Mouse (Mus musculus): ENCODE results near the gene Htr1f.
"Not testable (repeated sequence)": the region's sequence is repeated elsewhere in the genome, so short reads cannot be mapped to it uniquely, and the experiment has no call there.

Htr1f gene

GRCm38 (mm10) chr16:65105184-65105931, at the start of gene Htr1f:
Gene Htr1f (minus strand): TSS chr16:65105854.
- no peak for DNase-seq

GRCm38 (mm10) chr16:65139771-65140170, 34.1 kb upstream of the Htr1f start:
- no peak for DNase-seq

- DNase-seq = no peak
These were observed 23.7 kb upstream of the Htr1f start for GRCm38 (mm10) chr16:65129391-65129790.

- no peak for DNase-seq
These were observed 22.2 kb upstream of the Htr1f start for GRCm38 (mm10) chr16:65127846-65128245.

GRCm38 (mm10) chr16:65112221-65112620, 6.6 kb upstream of the Htr1f start:
- no peak for DNase-seq

- DNase-seq = no peak
These were observed 12.1 kb downstream of the Htr1f start for GRCm38 (mm10) chr16:65093552-65093951.

GRCm38 (mm10) chr16:65083475-65083874, 22.2 kb downstream of the Htr1f start:
- no peak for DNase-seq

GRCm38 (mm10) chr16:65069867-65070266, 35.8 kb downstream of the Htr1f start:
- no peak for DNase-seq

GRCm38 (mm10) chr16:65066264-65066663, 39.4 kb downstream of the Htr1f start:
- DNase-seq = no peak

- not testable (repeated sequence) for DNase-seq
These were observed 67.8 kb downstream of the Htr1f start for GRCm38 (mm10) chr16:65037660-65038425.

- DNase-seq = peak; percentile 24
These were observed 76.0 kb downstream of the Htr1f start for GRCm38 (mm10) chr16:65029675-65030074.

- DNase-seq = no peak
These were observed 83.3 kb downstream of the Htr1f start for GRCm38 (mm10) chr16:65022364-65022763.

- DNase-seq = no peak
These were observed 86.9 kb downstream of the Htr1f start for GRCm38 (mm10) chr16:65018710-65019109.

- no peak for DNase-seq
These were observed 87.5 kb downstream of the Htr1f start for GRCm38 (mm10) chr16:65018134-65018533.

GRCm38 (mm10) chr16:65017566-65017965, 88.1 kb downstream of the Htr1f start:
- no peak for DNase-seq

GRCm38 (mm10) chr16:65015241-65015640, 90.4 kb downstream of the Htr1f start:
- DNase-seq = no peak

GRCm38 (mm10) chr16:65001993-65002821, 103.4 kb downstream of the Htr1f start:
- no peak for DNase-seq

- DNase-seq = no peak
These were observed 116.3 kb downstream of the Htr1f start for GRCm38 (mm10) chr16:64989279-64989800.

GRCm38 (mm10) chr16:64987564-64987963, 118.1 kb downstream of the Htr1f start:
- no peak for DNase-seq

- no peak for DNase-seq
These were observed 118.6 kb downstream of the Htr1f start for GRCm38 (mm10) chr16:64987049-64987448.

GRCm38 (mm10) chr16:64974636-64975035, 131.0 kb downstream of the Htr1f start:
- no peak for DNase-seq

- DNase-seq = no peak
These were observed 131.9 kb downstream of the Htr1f start for GRCm38 (mm10) chr16:64973533-64974305.

Data from cerebellum, adult 8-10 months (tissue).